In the genomic region with DNA sequence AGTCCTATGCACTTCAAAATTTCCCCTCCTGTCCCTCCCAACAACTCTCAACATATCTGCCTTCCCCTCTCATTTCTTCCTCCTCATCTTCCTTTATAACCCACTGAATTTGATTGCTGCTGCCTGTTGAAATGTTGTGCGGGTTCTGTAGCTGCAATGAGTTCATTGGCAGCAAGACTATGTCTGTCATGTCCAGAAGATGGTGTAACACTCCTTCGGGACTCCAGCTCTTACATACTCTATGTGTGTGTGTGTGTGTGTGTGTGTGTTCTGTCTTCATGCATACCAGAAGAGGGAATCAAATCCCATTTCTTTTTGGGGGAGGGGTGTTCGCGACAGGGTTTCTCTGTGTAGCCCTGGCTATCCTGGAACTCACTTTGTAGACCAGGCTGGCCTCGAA, we compare ENCODE assay signal across 34 mouse cellular contexts. TPM values are rescaled to one million over a fixed set of nuclear protein-coding genes. Genes with fewer than 3 reads are reported as not detected.
A peak's percentile ranks its signal among the peaks of the same experiment; 100 is the strongest.
DNase-seq lines count a peak whose midpoint lies in the region; ATAC-seq and TF ChIP-seq lines count a peak whose summit lies in the region.
"Had no signal": no experiment of that assay in that cellular context is flagged by ENCODE, and none has a peak within 500 bp of the region (broad histone marks: within the 10 kb centered on the region; RNA-seq: fewer than 3 reads in every experiment).

No protein-coding gene starts in this region.

- no peaks in the 10 kb centered on the region for H3K36me3 ChIP-seq in hindbrain, postnatal 0 days (ENCODE audit: insufficient read depth, low read length)
- no peaks in the 10 kb centered on the region for H3K36me3 ChIP-seq in hindbrain, embryonic 13.5 days
- H3K36me3 ChIP-seq in liver, postnatal 0 days (replicated peaks; ENCODE audit: insufficient read depth, low read length), result peaks cover 4% of the 10 kb centered on the region; the same call in 1 of the 2 replicates
- H3K36me3 ChIP-seq: embryonic facial prominence, embryonic 13.5 days; forebrain, embryonic 12.5 days; forebrain, embryonic 15.5 days; heart, embryonic 12.5 days; heart, embryonic 15.5 days; hindbrain, embryonic 10.5 days had no signal

- no peak overlapping the region for H3K9ac ChIP-seq in hindbrain, postnatal 0 days (replicated peaks; ENCODE audit: low read length)
- no peak overlapping the region for H3K9ac ChIP-seq in hindbrain, embryonic 13.5 days
- H3K9ac ChIP-seq in liver, postnatal 0 days (replicated peaks), result no peak overlapping the region
- H3K9ac ChIP-seq: embryonic facial prominence, embryonic 13.5 days; forebrain, embryonic 12.5 days; forebrain, embryonic 15.5 days; heart, embryonic 12.5 days; heart, embryonic 15.5 days; hindbrain, embryonic 14.5 days had no signal

- H3K27me3 ChIP-seq in hindbrain, postnatal 0 days (ENCODE audit: insufficient read depth, low read length), result no peaks in the 10 kb centered on the region
- H3K27me3 ChIP-seq in hindbrain, embryonic 13.5 days, result peaks cover 16% of the 10 kb centered on the region
- no peaks in the 10 kb centered on the region for H3K27me3 ChIP-seq in liver, postnatal 0 days (ENCODE audit: insufficient read depth, low read length)

- no peak for ATAC-seq in hindbrain, postnatal 0 days
- no peak for ATAC-seq in hindbrain, embryonic 13.5 days (ENCODE audit: low FRiP score)
- no peak for ATAC-seq in liver, postnatal 0 days
- ATAC-seq: activated CD4-positive, CD25-positive, alpha-beta regulatory T cell, adult 4 months; forebrain, embryonic 15.5 days had no signal

- no peak overlapping the region for H3K4me3 ChIP-seq in hindbrain, postnatal 0 days (ENCODE audit: low read length)
- H3K4me3 ChIP-seq in hindbrain, embryonic 13.5 days, result no peak overlapping the region
- H3K4me3 ChIP-seq in liver, postnatal 0 days (ENCODE audit: low read depth, low read length), result no peak overlapping the region
- H3K4me3 ChIP-seq: embryonic facial prominence, embryonic 10.5 days; embryonic facial prominence, embryonic 13.5 days; erythroblast, embryonic 14.5 days; forebrain, embryonic 12.5 days; forebrain, embryonic 15.5 days; heart, embryonic 12.5 days; heart, embryonic 15.5 days; hindbrain, embryonic 10.5 days had no signal

- no peak for TF ChIP-seq EP300 in liver, postnatal 0 days (IDR thresholded peaks at IDR 0.05; ENCODE audit: low read depth)

- H3K4me1 ChIP-seq in hindbrain, postnatal 0 days (ENCODE audit: insufficient read depth, low read length), result peaks cover 5% of the 10 kb centered on the region; the same call in 1 of the 2 replicates
- peaks cover 14% of the 10 kb centered on the region for H3K4me1 ChIP-seq in hindbrain, embryonic 13.5 days (replicated peaks)
- H3K4me1 ChIP-seq in liver, postnatal 0 days (ENCODE audit: insufficient read depth), result peaks cover 28% of the 10 kb centered on the region

- H3K4me2 ChIP-seq in hindbrain, postnatal 0 days (ENCODE audit: low read depth, low read length), result no peak overlapping the region
- H3K4me2 ChIP-seq in hindbrain, embryonic 13.5 days, result no peak overlapping the region
- H3K4me2 ChIP-seq in liver, postnatal 0 days (ENCODE audit: low read depth, low read length), result no peak overlapping the region
- H3K4me2 ChIP-seq: embryonic facial prominence, embryonic 13.5 days; forebrain, embryonic 12.5 days; forebrain, embryonic 15.5 days; heart, embryonic 12.5 days; heart, embryonic 15.5 days; hindbrain, embryonic 14.5 days had no signal

- 82% methylated on average over 5 of the region's 5 CpGs for WGBS in hindbrain, postnatal 0 days
- WGBS in hindbrain, embryonic 13.5 days, result 94% methylated on average over 5 of the region's 5 CpGs
- 80% methylated on average over 5 of the region's 5 CpGs for WGBS in liver, postnatal 0 days (ENCODE audit: insufficient replicate concordance)

- TF ChIP-seq CTCF in hindbrain, postnatal 0 days (IDR thresholded peaks at IDR 0.05; ENCODE audit: low read depth), result peak; percentile 2; the same call in 1 of the 2 replicates
- TF ChIP-seq CTCF in liver, postnatal 0 days (IDR thresholded peaks at IDR 0.05; ENCODE audit: low read depth), result 0 out of 2 replicates have a peak, but pooled peaks have one; percentile 10

- H3K27ac ChIP-seq in hindbrain, postnatal 0 days, result no peak overlapping the region
- H3K27ac ChIP-seq in hindbrain, embryonic 13.5 days, result no peak overlapping the region
- H3K27ac ChIP-seq in liver, postnatal 0 days (ENCODE audit: low read depth), result no peak overlapping the region
- H3K27ac ChIP-seq: embryonic facial prominence, embryonic 10.5 days; embryonic facial prominence, embryonic 13.5 days; forebrain, embryonic 12.5 days; forebrain, embryonic 15.5 days; heart, embryonic 15.5 days; hindbrain, embryonic 10.5 days; hindbrain, embryonic 14.5 days had no signal

- no peaks in the 10 kb centered on the region for H3K9me3 ChIP-seq in hindbrain, postnatal 0 days (ENCODE audit: low read length)
- no peaks in the 10 kb centered on the region for H3K9me3 ChIP-seq in hindbrain, embryonic 13.5 days
- H3K9me3 ChIP-seq in liver, postnatal 0 days (ENCODE audit: low read length), result no peaks in the 10 kb centered on the region
- H3K9me3 ChIP-seq: embryonic facial prominence, embryonic 10.5 days; embryonic facial prominence, embryonic 13.5 days; forebrain, embryonic 12.5 days; forebrain, embryonic 15.5 days; heart, embryonic 12.5 days; heart, embryonic 15.5 days; hindbrain, embryonic 10.5 days had no signal

- no peak for DNase-seq in hindbrain, postnatal 0 days (ENCODE audit: low spot score)
- DNase-seq in liver, postnatal 0 days, result no peak
- DNase-seq in liver (no peak), NIH3T3 (ENCODE audit: low read depth) (peak; percentile 49)
- DNase-seq in cerebellum, postnatal 36 days, result no peak
- no peak for DNase-seq in layer of hippocampus, adult 9-10 months (ENCODE audit: low spot score)
- DNase-seq: adrenal gland, postnatal 14 days; B cell, adult 2 months; cerebellum, adult 11 months; cerebellum, adult 2 months; cerebellum, adult 9-11 months; cerebellum, postnatal 25 days; embryo, embryonic 11 days; gastrocnemius, postnatal 25 days; heart, adult 18-20 months; heart, postnatal 10 days; heart, postnatal 36 days had no signal

RNA-seq across cellular contexts. Expression of gene Spryd4, which starts 3.4 kb away (rescaled TPM):
- 25.8 and 29.6 TPM in 2 replicates for total RNA-seq in hindbrain, postnatal 0 days (2014; rRNA removed)
- 22.3 and 24.5 TPM in 2 replicates for polyA plus RNA-seq in hindbrain, postnatal 0 days (2015; fragmentation: Nextera tagmentation; extraction: Ambion mirVana)
- polyA plus RNA-seq in hindbrain, embryonic 13.5 days (2015; fragmentation: Nextera tagmentation; extraction: Ambion mirVana), result 19.6 and 21.7 TPM in 2 replicates
- polyA plus RNA-seq in liver, postnatal 0 days (2015; fragmentation: Nextera tagmentation; extraction: Ambion mirVana), result 54.0 and 61.1 TPM in 2 replicates

RNA-seq across cellular contexts. Expression of gene Mip, which starts 10.7 kb away (rescaled TPM):
- 0.21 and 0.25 TPM in 2 replicates for total RNA-seq in hindbrain, postnatal 0 days (2014; rRNA removed)
- polyA plus RNA-seq in hindbrain, postnatal 0 days (2015; fragmentation: Nextera tagmentation; extraction: Ambion mirVana), result not detected in 2 replicates
- 0.14 and 0.21 TPM in 2 replicates for polyA plus RNA-seq in hindbrain, embryonic 13.5 days (2015; fragmentation: Nextera tagmentation; extraction: Ambion mirVana)
- polyA plus RNA-seq in liver, postnatal 0 days (2015; fragmentation: Nextera tagmentation; extraction: Ambion mirVana), result not detected in 2 replicates
- total RNA-seq: adrenal gland, adult 18-20 months; adrenal gland, postnatal 14 days; adrenal gland, postnatal 4 days; gastrocnemius, adult 8-10 months; heart, adult 18-20 months; heart, postnatal 10 days; heart, postnatal 36 days; MEL had no signal
- polyA plus RNA-seq: activated CD4-positive, CD25-positive, alpha-beta regulatory T cell, adult 4 months; cerebellum, adult 2 months; cortical plate, adult 2 months; embryonic facial prominence, embryonic 10.5 days; erythroblast, embryonic 14.5 days; gonadal fat pad, adult 2 months; heart, embryonic 12.5 days; heart, embryonic 15.5 days had no signal

RNA-seq across cellular contexts. Expression of gene Timeless, which starts 16.9 kb away (rescaled TPM):
- 13.0 and 15.6 TPM in 2 replicates for total RNA-seq in hindbrain, postnatal 0 days (2014; rRNA removed)
- 15.2 and 17.0 TPM in 2 replicates for polyA plus RNA-seq in hindbrain, postnatal 0 days (2015; fragmentation: Nextera tagmentation; extraction: Ambion mirVana)
- polyA plus RNA-seq in hindbrain, embryonic 13.5 days (2015; fragmentation: Nextera tagmentation; extraction: Ambion mirVana), result 24.6 and 29.5 TPM in 2 replicates
- 15.1 and 18.5 TPM in 2 replicates for polyA plus RNA-seq in liver, postnatal 0 days (2015; fragmentation: Nextera tagmentation; extraction: Ambion mirVana)

RNA-seq across cellular contexts. Expression of gene Gls2, which starts 20.7 kb away (rescaled TPM):
- total RNA-seq in hindbrain, postnatal 0 days (2014; rRNA removed), result 1.9 and 6.4 TPM in 2 replicates
- polyA plus RNA-seq in hindbrain, postnatal 0 days (2015; fragmentation: Nextera tagmentation; extraction: Ambion mirVana), result 1.7 and 2.4 TPM in 2 replicates
- 0.75 and 1.3 TPM in 2 replicates for polyA plus RNA-seq in hindbrain, embryonic 13.5 days (2015; fragmentation: Nextera tagmentation; extraction: Ambion mirVana)
- polyA plus RNA-seq in liver, postnatal 0 days (2015; fragmentation: Nextera tagmentation; extraction: Ambion mirVana), result 48.8 and 67.3 TPM in 2 replicates
- polyA plus RNA-seq: erythroblast, embryonic 14.5 days had no signal

RNA-seq across cellular contexts. Expression of gene Rbms2, which starts 34.9 kb away (rescaled TPM):
- total RNA-seq in hindbrain, postnatal 0 days (2014; rRNA removed), result 11.7 and 13.2 TPM in 2 replicates
- 7.3 and 8.9 TPM in 2 replicates for polyA plus RNA-seq in hindbrain, postnatal 0 days (2015; fragmentation: Nextera tagmentation; extraction: Ambion mirVana)
- polyA plus RNA-seq in hindbrain, embryonic 13.5 days (2015; fragmentation: Nextera tagmentation; extraction: Ambion mirVana), result 11.1 and 13.1 TPM in 2 replicates
- polyA plus RNA-seq in liver, postnatal 0 days (2015; fragmentation: Nextera tagmentation; extraction: Ambion mirVana), result 4.5 TPM in 2 replicates
